Mouse (Mus musculus): ENCODE results near the gene Lhfp. TPM values are rescaled to one million over a fixed set of nuclear protein-coding genes. Genes with fewer than 3 reads are reported as not detected.

Lhfp gene
- polyA plus RNA-seq, 1 experiment = 17.8 TPM

- Histone ChIP-seq H3K27me3 (ENCODE audit: control insufficient read depth, insufficient read depth, insufficient read length) (no peaks in the 10 kb centered on the region), H3ac (ENCODE audit: control insufficient read depth, insufficient read length) (no peak overlapping the region)
- no peak for TF ChIP-seq SRF (IDR thresholded peaks at IDR 0.05; ENCODE audit: control insufficient read depth, insufficient read length, low read depth)
- no peak for TF ChIP-seq E2F4 (IDR thresholded peaks at IDR 0.05; ENCODE audit: insufficient read depth)
- TF ChIP-seq TCF12 (IDR thresholded peaks at IDR 0.05; ENCODE audit: insufficient read depth, poor library complexity, severe bottlenecking) = no peak
- TF ChIP-seq CEBPB (IDR thresholded peaks at IDR 0.05; ENCODE audit: insufficient read depth, poor library complexity, severe bottlenecking) = no peak
- TF ChIP-seq TCF3 (IDR thresholded peaks at IDR 0.05; ENCODE audit: insufficient read length, low read depth) = no peak
- TF ChIP-seq USF1 (IDR thresholded peaks at IDR 0.05; ENCODE audit: low read depth) = no peak
- TF ChIP-seq MYOD1 (IDR thresholded peaks at IDR 0.05; ENCODE audit: control insufficient read depth in 1 of 3, insufficient read length in 2 of 3, low read depth in 2 of 3) = no peak
- TF ChIP-seq MYOG (IDR thresholded peaks at IDR 0.05; ENCODE audit: control insufficient read depth in 1 of 3, insufficient read depth in 1 of 3, insufficient read length in 2 of 3, low read depth in 2 of 3) = no peak
Observed at GRCm38 (mm10) chr3:53206509-53207224, 165.3 kb downstream of the Lhfp start.

GRCm38 (mm10) chr3:53207225-53207528 lies 165.8 kb downstream of the Lhfp start:
- no peak overlapping the region for H3ac ChIP-seq (ENCODE audit: control insufficient read depth, insufficient read length)
- no peak for TF ChIP-seq USF1 (IDR thresholded peaks at IDR 0.05; ENCODE audit: low read depth)
- no peak for TF ChIP-seq MYOG (IDR thresholded peaks at IDR 0.05; ENCODE audit: control insufficient read depth in 1 of 3, insufficient read depth in 1 of 3, insufficient read length in 2 of 3, low read depth in 2 of 3)
- no peak for TF ChIP-seq E2F4 (IDR thresholded peaks at IDR 0.05; ENCODE audit: insufficient read depth)
- H3K4me3 ChIP-seq = no peak overlapping the region
- H3K4me2 ChIP-seq (ENCODE audit: low read depth) = no peak overlapping the region
- no peaks in the 10 kb centered on the region for H3K79me2 ChIP-seq (ENCODE audit: control insufficient read depth, insufficient read depth)
- H3K36me3 ChIP-seq (ENCODE audit: control insufficient read depth, insufficient read depth) = no peaks in the 10 kb centered on the region
- H3K27me3 ChIP-seq (ENCODE audit: control insufficient read depth, insufficient read depth, insufficient read length) = no peaks in the 10 kb centered on the region

More at GRCm38 (mm10) chr3:53206509-53207224, 165.3 kb downstream of the Lhfp start:
- H3K4me2 ChIP-seq (ENCODE audit: low read depth) = no peak overlapping the region
- no peak overlapping the region for H3K4me3 ChIP-seq
- H3K79me2 ChIP-seq (ENCODE audit: control insufficient read depth, insufficient read depth) = no peaks in the 10 kb centered on the region
- no peaks in the 10 kb centered on the region for H3K36me3 ChIP-seq (ENCODE audit: control insufficient read depth, insufficient read depth)

- Histone ChIP-seq H3K27me3 (ENCODE audit: control insufficient read depth, insufficient read depth, insufficient read length) (no peaks in the 10 kb centered on the region), H3K79me2 (ENCODE audit: control insufficient read depth, insufficient read depth) (no peaks in the 10 kb centered on the region), H3K4me2 (ENCODE audit: low read depth) (no peak overlapping the region), H3ac (ENCODE audit: control insufficient read depth, insufficient read length) (no peak overlapping the region), H3K36me3 (ENCODE audit: control insufficient read depth, insufficient read depth) (no peaks in the 10 kb centered on the region), H3K4me3 (no peak overlapping the region)
- TF ChIP-seq POLR2A (IDR thresholded peaks at IDR 0.05; ENCODE audit: insufficient read length, low read depth) (no peak), CEBPB (IDR thresholded peaks at IDR 0.05; ENCODE audit: insufficient read depth, poor library complexity, severe bottlenecking) (no peak), MYOD1 (IDR thresholded peaks at IDR 0.05; ENCODE audit: control insufficient read depth in 1 of 3, insufficient read length in 2 of 3, low read depth in 2 of 3) (no peak), TCF3 (IDR thresholded peaks at IDR 0.05; ENCODE audit: insufficient read length, low read depth) (no peak), SRF (IDR thresholded peaks at IDR 0.05; ENCODE audit: control insufficient read depth, insufficient read length, low read depth) (no peak), TCF12 (IDR thresholded peaks at IDR 0.05; ENCODE audit: insufficient read depth, poor library complexity, severe bottlenecking) (no peak), MAX (IDR thresholded peaks at IDR 0.05; ENCODE audit: low read depth) (no peak), E2F4 (IDR thresholded peaks at IDR 0.05; ENCODE audit: insufficient read depth) (no peak), MYOG (IDR thresholded peaks at IDR 0.05; ENCODE audit: control insufficient read depth in 1 of 3, insufficient read depth in 1 of 3, insufficient read length in 2 of 3, low read depth in 2 of 3) (no peak), POLR2AphosphoS2 (IDR thresholded peaks at IDR 0.05; ENCODE audit: insufficient read length, low read depth) (no peak), REST (IDR thresholded peaks at IDR 0.05; ENCODE audit: insufficient read depth, insufficient read length) (no peak), USF1 (IDR thresholded peaks at IDR 0.05; ENCODE audit: low read depth) (no peak)
Observed at GRCm38 (mm10) chr3:53210691-53211526, 169.6 kb downstream of the Lhfp start.

GRCm38 (mm10) chr3:53212599-53212998 lies 171.3 kb downstream of the Lhfp start:
- H3K36me3 ChIP-seq (ENCODE audit: control insufficient read depth, insufficient read depth) = no peaks in the 10 kb centered on the region
- no peak overlapping the region for H3ac ChIP-seq (ENCODE audit: control insufficient read depth, insufficient read length)
- no peak overlapping the region for H3K4me3 ChIP-seq
- TF ChIP-seq E2F4 (IDR thresholded peaks at IDR 0.05; ENCODE audit: insufficient read depth) (no peak), MYOD1 (IDR thresholded peaks at IDR 0.05; ENCODE audit: control insufficient read depth in 1 of 3, insufficient read length in 2 of 3, low read depth in 2 of 3) (no peak), REST (IDR thresholded peaks at IDR 0.05; ENCODE audit: insufficient read depth, insufficient read length) (no peak), TCF3 (IDR thresholded peaks at IDR 0.05; ENCODE audit: insufficient read length, low read depth) (no peak), POLR2A (IDR thresholded peaks at IDR 0.05; ENCODE audit: insufficient read length, low read depth) (no peak), TCF12 (IDR thresholded peaks at IDR 0.05; ENCODE audit: insufficient read depth, poor library complexity, severe bottlenecking) (no peak), USF1 (IDR thresholded peaks at IDR 0.05; ENCODE audit: low read depth) (no peak), MYOG (IDR thresholded peaks at IDR 0.05; ENCODE audit: control insufficient read depth in 1 of 3, insufficient read depth in 1 of 3, insufficient read length in 2 of 3, low read depth in 2 of 3) (no peak), SRF (IDR thresholded peaks at IDR 0.05; ENCODE audit: control insufficient read depth, insufficient read length, low read depth) (no peak), POLR2AphosphoS2 (IDR thresholded peaks at IDR 0.05; ENCODE audit: insufficient read length, low read depth) (no peak), CEBPB (IDR thresholded peaks at IDR 0.05; ENCODE audit: insufficient read depth, poor library complexity, severe bottlenecking) (no peak), MAX (IDR thresholded peaks at IDR 0.05; ENCODE audit: low read depth) (no peak)
- H3K27me3 ChIP-seq (ENCODE audit: control insufficient read depth, insufficient read depth, insufficient read length) = no peaks in the 10 kb centered on the region
- no peak overlapping the region for H3K4me2 ChIP-seq (ENCODE audit: low read depth)
- no peaks in the 10 kb centered on the region for H3K79me2 ChIP-seq (ENCODE audit: control insufficient read depth, insufficient read depth)

All from myocyte (in vitro differentiated cells).